Mouse (Mus musculus) adrenal gland, adult 18-20 months (tissue): ENCODE measurements around the gene Dnajb1. TPM values are rescaled to one million over a fixed set of nuclear protein-coding genes. Genes with fewer than 3 reads are reported as not detected.
"Not testable (repeated sequence)": the region's sequence is repeated elsewhere in the genome, so short reads cannot be mapped to it uniquely, and the experiment has no call there.

Experiments used
- DNase-seq, 2 experiments: peaks; one replicate each; pipeline ENCODE4 v3.0.0; 2021 to 2022; ENCODE audit warnings: low spot score in 2 of 2
- total RNA-seq, 2 experiments: library from RNA; stranded (reverse); gene quantifications; 1 replicate in 1 of 2; 2 replicates in 1 of 2; pipeline ENCODE4 v1.2.3; 2021

The Dnajb1 gene
- total RNA-seq, 2 experiments from 2014 or later: 75.9 to 83.0 TPM

- peak in 1 of 2 experiments; percentile 19 for DNase-seq
Measured at GRCm38 (mm10) chr8:83576921-83577320, 31.1 kb upstream of the Dnajb1 start.

DNA sequence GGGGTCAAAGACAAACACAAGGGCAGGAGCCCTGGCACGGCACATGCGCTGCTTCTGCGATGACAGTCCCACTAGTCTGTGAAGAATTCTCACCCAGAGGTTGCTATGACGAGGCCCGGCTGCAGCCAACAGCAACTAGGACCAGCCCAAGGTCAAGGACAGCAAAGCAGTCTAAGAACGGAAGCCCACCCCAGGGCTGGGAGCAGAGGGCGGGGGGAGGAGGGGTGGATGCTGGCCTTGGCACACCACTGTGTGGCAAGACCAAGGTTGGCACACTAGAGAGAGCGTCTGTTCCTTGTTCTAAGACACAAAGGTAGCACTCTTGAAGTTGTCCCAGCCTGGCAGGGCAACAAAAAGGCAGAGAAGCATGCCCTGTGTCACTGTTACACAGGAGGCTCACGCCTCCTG, 30.6 kb upstream of the Dnajb1 start:
- DNase-seq: peak; percentile 32 to 53

GRCm38 (mm10) chr8:83578131-83579055, 29.6 kb upstream of the Dnajb1 start:
- peak; percentile 17 to 19 for DNase-seq

DNA sequence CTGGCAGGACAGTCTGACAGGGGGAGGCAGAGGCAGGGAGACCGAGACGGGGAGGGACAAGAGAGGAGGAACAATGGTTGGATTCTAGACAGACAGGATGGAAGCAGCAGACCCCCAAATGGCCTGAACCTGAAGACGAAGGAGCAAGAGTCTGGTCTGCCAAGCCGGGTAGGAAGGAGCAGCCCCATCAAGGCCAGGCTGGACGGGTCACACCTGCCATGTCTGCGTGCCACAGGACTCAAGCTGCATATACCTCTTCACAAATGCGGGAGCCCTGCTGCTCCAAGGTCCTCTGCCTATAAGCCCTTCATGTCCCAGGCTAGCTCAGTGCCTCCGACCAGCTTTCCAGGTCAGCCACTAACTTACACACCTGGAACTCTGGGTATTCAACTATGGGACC, 28.3 kb upstream of the Dnajb1 start:
- no peak for DNase-seq

DNA sequence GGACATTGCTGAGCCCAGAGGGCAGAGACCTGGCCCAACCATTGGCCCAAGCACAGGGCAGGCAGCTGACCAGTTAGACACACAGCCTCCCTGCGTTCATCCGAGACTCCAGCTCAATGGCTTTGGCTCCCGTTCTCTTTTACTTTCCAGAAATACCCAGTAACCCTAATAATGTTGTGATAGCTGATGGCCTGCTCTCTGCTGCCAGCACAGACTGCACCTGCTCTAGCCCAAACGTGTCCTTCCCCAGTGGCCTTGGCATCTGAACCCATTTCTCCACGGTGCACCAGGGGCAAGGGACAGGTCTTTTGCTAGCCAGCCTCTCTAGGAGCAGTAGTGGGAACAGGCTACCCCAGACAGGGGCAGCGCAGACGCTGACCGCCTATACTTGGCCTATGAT, 27.2 kb upstream of the Dnajb1 start:
- peak in 1 of 2 experiments; percentile 13 for DNase-seq

DNA sequence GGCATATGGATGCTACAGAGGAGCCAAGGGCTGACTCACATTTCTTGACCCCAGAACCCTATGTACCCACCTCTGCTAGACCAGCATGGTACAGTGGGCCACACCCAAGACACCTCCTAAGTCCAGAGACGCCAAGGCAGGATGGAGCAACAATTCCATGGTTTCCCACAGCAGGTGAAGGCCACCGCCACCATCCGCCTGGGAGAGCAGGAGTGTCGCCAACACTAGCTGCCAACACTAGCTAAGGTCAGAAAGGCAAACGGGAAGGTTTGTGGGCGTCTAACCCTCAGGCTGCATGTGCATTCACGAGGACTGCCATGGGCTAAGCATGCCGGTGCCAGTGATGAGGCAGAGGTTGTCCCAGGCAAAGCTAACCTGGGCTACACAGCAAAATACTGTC, 25.8 kb upstream of the Dnajb1 start:
- peak in 1 of 2 experiments; percentile 17 for DNase-seq

- no peak for DNase-seq
Measured at GRCm38 (mm10) chr8:83583236-83583635, 24.8 kb upstream of the Dnajb1 start.

DNA sequence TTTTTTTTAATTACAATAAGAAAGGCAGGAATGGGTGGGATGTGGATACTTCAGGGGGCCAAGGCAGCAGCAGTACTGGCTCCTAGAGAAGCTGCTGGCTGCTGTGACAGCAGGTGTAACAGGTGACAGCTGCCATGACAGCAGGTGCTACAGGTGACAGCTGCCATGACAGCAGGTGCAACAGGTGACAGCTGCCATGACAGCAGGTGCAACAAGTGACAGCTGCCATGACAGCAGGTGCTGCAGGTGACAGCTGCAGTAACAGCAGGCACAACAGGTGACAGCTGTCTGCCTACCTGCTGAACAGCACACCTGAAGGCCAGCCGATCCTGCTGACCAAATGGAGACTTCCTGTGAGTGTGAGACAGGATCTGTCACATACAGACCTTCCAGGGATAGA, 23.2 kb upstream of the Dnajb1 start:
- DNase-seq: no peak

GRCm38 (mm10) chr8:83585333-83585732, 22.7 kb upstream of the Dnajb1 start:
- no peak for DNase-seq

DNA sequence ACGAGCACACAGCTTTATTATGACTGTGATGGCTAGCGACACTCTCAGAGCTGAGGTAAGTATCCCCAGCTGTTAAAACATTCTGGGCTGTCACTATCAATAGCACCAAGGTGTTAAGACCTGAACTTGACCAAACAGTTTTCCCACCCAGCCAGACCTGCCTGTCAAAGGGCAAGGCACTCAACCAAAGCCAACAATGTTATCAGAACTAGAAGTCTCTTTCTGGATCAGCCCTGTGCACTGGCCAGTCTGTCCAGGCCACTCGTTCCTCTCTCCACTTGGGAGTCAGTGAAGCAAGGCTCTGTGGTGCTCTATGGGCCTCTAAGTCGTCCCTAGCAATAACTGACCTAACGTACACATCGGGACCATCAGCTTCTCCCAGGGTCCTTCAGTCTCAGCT, 20.3 kb upstream of the Dnajb1 start:
- DNase-seq: no peak

- no peak for DNase-seq
Measured at GRCm38 (mm10) chr8:83588886-83589285, 19.1 kb upstream of the Dnajb1 start.

DNA sequence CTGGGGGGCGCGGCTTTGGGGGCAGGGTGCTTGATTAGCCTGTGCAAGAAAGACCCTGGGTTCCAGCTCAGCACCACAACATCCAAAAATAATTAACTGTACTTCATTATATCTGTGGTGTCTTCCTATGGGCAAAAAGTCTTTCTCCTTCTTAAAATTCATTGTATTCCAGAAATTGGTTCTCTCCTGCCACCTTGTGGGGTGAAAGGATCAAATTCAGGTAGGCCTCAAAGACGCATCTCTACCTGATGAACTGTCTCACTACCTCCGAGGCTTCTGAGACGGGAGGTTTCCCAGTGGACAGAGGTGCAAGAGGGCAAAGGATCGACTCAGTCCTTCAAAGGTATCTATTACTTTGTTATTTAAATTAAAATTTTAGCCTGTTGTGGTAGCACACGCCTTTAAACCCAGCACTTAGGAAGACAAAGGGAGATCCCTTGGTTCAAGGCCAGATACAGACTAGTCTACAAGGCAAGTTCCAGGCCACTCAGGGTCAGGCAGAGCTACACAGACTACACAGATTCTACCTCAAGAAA, 17.4 kb upstream of the Dnajb1 start:
- no peak for DNase-seq

GRCm38 (mm10) chr8:83592682-83593081, 15.3 kb upstream of the Dnajb1 start:
- DNase-seq: no peak

DNA sequence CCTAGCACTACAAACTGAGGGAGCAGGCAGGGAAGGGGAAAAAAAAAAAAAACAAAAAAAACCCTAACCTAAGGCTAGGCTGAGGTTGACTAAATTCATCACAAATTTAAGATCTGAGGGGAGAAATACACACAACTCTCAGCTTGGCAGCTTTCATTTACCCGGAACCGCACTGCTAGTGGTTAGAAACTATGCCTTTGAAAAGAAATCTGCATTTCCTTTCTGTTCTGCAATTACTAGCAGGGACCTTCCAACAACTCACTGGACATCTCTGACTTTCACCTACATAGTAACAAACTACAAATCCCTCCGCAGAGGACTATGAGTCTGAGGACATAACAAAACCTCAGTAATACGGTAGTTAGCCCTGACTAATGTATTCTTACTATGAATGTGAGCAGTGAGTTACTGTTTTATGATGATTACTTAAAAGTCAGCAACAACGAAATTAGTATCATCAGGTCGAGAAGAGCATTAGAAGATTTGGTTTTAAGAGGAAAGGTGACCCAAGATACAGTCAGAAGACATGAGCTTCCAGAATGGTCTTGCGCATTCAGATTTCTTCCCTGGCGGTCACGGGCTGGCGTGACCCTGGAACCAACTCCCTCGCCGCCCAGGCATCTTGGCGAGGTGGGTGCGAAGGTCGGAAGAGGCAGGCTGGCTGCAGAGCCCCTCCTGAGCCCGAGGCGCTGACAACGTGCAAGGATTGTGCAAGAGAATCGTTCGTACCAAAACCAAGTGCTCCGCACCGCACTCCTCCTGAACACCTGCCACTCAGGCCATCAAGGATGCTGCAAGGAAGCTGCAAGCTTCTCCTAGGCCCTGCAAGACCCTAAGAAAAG, 14.4 kb upstream of the Dnajb1 start:
- DNase-seq: no peak

DNA sequence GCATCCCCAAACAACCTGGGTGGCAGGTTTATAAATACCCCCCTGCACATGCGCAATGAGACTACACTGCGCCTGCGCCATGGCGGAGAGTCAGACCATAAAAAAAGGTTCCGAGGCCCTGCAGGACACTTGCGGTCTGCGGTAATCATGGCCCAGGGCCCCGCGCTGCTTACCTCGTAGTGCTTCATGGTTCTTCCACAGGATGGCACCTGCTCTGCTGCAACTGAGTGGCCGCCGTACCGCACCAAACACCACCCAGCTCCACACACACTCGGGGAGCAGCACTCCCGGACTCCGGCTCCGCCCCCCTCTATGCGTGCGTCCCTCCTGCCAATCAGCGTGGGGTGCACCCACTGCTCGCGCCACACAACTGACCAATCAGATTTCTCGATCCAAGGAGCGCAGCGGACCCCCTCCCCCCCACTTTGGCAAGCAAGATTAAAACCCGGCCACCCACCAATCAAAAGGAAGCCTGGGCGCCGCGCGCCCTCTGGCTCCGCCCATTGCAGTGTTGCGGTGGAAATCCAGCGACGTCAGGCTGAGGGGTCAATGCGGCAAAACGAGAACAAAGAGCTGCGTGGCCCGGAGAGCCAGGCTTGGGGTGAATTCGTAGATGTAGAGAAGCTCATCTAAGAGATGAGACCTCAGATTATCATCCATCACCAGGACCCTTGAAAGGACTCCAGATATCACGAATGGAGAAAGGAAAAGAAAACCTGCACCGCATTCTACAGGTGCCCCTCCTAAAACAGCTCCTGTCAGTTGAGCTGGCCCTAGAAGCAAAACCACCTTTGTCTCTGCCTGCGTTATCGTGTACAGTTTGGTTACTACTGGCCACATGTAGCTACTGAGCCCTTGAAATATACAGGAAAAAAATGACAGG, 13.6 kb upstream of the Dnajb1 start:
- DNase-seq: peak; percentile 89

- DNase-seq: not testable (repeated sequence)
Measured at GRCm38 (mm10) chr8:83595050-83595345, 13.0 kb upstream of the Dnajb1 start.

GRCm38 (mm10) chr8:83596369-83596768, 11.6 kb upstream of the Dnajb1 start:
- DNase-seq: no peak

- DNase-seq: no peak
Measured at GRCm38 (mm10) chr8:83598146-83598545, 9.8 kb upstream of the Dnajb1 start.

GRCm38 (mm10) chr8:83599814-83600213, 8.2 kb upstream of the Dnajb1 start:
- DNase-seq: no peak

- DNase-seq: no peak
Measured at GRCm38 (mm10) chr8:83602650-83603029, 5.4 kb upstream of the Dnajb1 start.

GRCm38 (mm10) chr8:83608398-83608829, 421 bp downstream of the Dnajb1 start:
- peak; percentile 81 to 83 for DNase-seq
